Mouse (Mus musculus): ENCODE measurements at regions not wholly inside any gene's neighbourhood (a gene's known extent, or its start where the extent isn't known, plus 50 kb on each side); places are given as distances from the start of the nearest gene placed in this dataset.

DNA sequence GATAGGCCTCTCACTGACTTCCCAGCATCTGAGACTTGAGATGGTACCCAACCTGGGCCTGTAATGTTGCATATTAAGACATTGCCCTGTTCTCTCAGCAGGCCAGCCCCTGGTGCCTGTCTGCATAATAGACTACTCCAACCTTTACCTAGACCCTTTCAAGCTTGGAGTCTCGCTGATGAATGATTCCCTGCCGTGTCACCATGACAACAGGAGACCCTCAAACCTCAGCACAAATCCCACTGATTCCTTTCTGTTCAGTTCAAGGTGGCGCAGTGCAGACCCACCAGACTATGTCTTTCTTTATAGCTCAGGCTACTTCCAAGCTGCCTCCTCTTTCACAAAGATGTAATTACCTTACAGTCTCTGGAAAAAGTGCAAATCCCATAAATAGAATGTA is 172.0 kb downstream of the Dcdc2c start:
- Histone ChIP-seq H3K4me1 (no peaks in the 10 kb centered on the region), H3K9ac (no peak overlapping the region), H3K4me3 (replicated peaks) (no peak overlapping the region), H3K9me3 (no peaks in the 10 kb centered on the region), H3K36me3 (no peaks in the 10 kb centered on the region), H3K4me2 (no peak overlapping the region), H3K27me3 (replicated peaks) (no peaks in the 10 kb centered on the region), H3K27ac (no peak overlapping the region)
- ATAC-seq (ENCODE audit: insufficient read depth, low FRiP score, low read depth) = no peak
- WGBS = 77% methylated on average over 3 of the region's 3 CpGs

DNA sequence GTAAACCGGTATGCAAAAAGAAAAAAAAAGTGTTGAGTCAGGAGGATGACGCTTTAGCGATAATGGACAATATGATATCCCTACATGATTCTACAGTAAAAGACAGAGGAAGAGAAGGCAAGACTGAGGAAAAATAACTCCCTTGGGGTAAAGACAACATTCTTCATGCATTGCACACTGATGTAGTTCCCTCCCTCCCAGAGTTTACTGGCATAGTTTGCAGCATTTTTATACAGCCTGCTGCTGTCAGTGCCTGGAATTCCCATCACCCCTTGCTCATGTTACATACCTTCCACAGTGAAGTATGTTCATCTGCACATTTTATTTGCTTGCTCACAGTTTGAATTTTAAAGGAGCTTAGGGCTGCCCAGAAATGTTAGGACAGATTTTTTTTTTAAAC is 174.2 kb downstream of the Dcdc2c start:
- no peaks in the 10 kb centered on the region for H3K4me1 ChIP-seq
- no peak overlapping the region for H3K27ac ChIP-seq
- ATAC-seq (ENCODE audit: insufficient read depth, low FRiP score, low read depth) = no peak
- H3K4me2 ChIP-seq = no peak overlapping the region
- H3K36me3 ChIP-seq = no peaks in the 10 kb centered on the region
- 78% methylated on average over 3 of the region's 3 CpGs for WGBS
- no peak overlapping the region for H3K4me3 ChIP-seq (replicated peaks)
- no peak overlapping the region for H3K9ac ChIP-seq
- no peaks in the 10 kb centered on the region for H3K9me3 ChIP-seq
- H3K27me3 ChIP-seq (replicated peaks) = no peaks in the 10 kb centered on the region

DNA sequence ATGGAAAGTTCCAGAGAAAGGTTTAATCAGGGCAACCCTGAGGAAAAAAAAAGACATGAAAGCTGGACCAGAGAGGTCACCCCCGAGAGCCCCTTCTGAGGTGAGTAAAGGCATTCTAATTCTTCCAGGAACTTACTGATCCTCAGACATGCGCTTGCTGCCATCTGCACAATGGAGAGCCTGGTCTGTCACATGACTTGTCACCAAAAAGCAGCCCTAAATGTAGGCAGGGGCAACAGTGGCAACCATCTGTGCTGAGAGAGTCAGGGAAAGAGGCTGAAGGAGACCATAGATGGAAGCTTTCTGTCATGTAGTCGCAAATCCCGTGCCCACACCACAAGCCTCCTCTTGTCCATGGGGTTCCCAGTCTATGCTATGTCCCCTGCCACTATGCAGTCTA is 174.8 kb downstream of the Dcdc2c start:
- H3K4me1 ChIP-seq = no peaks in the 10 kb centered on the region

DNA sequence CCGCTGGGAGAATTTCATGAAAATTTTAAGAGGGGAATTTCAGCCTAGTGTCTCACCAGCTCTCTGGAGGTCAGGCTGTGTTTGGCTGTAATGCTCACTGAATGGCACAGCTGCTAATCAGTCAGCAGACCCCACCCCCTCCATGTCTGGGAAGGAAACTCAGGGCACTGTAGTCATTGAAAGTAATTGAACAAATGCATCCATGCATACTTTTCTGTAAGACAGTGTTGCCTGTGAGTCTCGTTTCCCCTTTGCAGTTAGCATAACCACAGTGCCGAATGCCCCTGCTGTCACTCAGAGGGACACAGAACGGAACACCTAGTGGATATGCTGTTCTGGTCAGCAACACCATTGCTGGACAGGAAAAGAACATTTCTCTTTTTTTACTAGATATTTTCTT is 175.4 kb downstream of the Dcdc2c start:
- H3K9ac ChIP-seq = no peak overlapping the region
- H3K36me3 ChIP-seq = no peaks in the 10 kb centered on the region
- H3K4me1 ChIP-seq = no peaks in the 10 kb centered on the region
- no peak overlapping the region for H3K4me2 ChIP-seq
- WGBS = 64% methylated on average over 4 of the region's 4 CpGs
- H3K9me3 ChIP-seq = no peaks in the 10 kb centered on the region
- no peak overlapping the region for H3K27ac ChIP-seq
- ATAC-seq (ENCODE audit: insufficient read depth, low FRiP score, low read depth) = no peak
- no peak overlapping the region for H3K4me3 ChIP-seq (replicated peaks)
- no peaks in the 10 kb centered on the region for H3K27me3 ChIP-seq (replicated peaks)

More for the DNA sequence above, 174.8 kb downstream of the Dcdc2c start:
- no peaks in the 10 kb centered on the region for H3K36me3 ChIP-seq
- 82% methylated on average over 4 of the region's 4 CpGs for WGBS
- no peak overlapping the region for H3K4me3 ChIP-seq (replicated peaks)
- no peak for ATAC-seq (ENCODE audit: insufficient read depth, low FRiP score, low read depth)
- no peaks in the 10 kb centered on the region for H3K27me3 ChIP-seq (replicated peaks)
- no peak overlapping the region for H3K9ac ChIP-seq
- H3K9me3 ChIP-seq = no peaks in the 10 kb centered on the region
- H3K27ac ChIP-seq = no peak overlapping the region
- no peak overlapping the region for H3K4me2 ChIP-seq

DNA sequence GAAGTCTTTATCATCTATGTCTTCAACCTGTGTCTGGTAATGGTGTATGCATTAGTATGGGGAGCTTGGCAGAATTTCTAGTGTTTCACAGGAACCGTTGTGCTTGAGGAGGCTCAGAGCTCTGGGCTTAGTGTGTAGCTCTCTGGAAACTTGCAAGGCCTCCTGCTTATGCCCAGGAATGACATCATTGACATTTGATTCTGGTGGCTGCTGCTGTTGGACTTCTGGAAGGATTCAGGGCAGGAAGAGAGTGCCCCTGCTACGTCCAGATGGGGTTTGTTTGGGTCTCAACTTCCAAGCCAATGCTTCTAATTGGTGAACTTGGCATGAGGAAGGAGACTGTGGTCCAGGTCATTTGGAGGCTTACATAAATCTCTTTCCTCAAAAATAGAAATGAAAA is 186.9 kb downstream of the Dcdc2c start:
- Histone ChIP-seq H3K9ac (no peak overlapping the region), H3K36me3 (no peaks in the 10 kb centered on the region), H3K27ac (0 out of 2 replicates have a peak overlapping the region, but pooled peaks have one; percentile 4), H3K4me1 (no peaks in the 10 kb centered on the region), H3K4me3 (replicated peaks) (no peak overlapping the region), H3K9me3 (no peaks in the 10 kb centered on the region), H3K4me2 (no peak overlapping the region), H3K27me3 (replicated peaks) (no peaks in the 10 kb centered on the region)
- no peak for ATAC-seq (ENCODE audit: insufficient read depth, low FRiP score, low read depth)
- WGBS = 36% methylated on average over 2 of the region's 2 CpGs

DNA sequence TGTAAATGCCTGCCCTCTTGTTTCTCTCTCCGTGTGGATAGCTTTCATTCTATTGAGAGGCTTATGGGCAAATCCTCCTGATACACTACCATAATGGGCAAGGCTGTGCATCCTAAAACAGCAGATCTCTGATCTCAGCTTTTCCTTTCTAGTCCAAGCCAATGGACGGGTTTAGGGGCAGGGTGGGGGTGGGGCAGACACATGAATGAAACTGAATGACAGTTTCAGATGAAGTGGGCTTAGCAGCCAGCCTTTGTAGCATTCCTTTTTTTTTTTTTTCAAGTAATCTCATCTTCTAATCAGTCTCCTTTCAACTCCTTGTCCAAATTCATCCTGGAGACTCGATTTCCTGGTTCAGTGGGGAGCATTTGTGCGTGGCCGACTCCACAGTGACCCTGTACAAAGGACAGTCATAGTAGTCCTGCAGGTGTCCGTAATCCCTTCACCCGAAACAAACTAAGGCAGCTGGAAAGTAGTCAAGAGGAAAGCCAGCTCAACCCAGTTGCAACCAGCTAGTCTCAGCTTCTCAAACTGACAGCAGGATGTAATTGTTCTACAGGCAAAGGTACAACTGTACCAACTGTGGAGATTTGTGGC is 193.4 kb downstream of the Dcdc2c start:
- no peak overlapping the region for H3K27ac ChIP-seq
- H3K36me3 ChIP-seq = no peaks in the 10 kb centered on the region
- H3K9ac ChIP-seq = no peak overlapping the region
- no peak overlapping the region for H3K4me2 ChIP-seq
- H3K4me3 ChIP-seq (replicated peaks) = no peak overlapping the region
- 56% methylated on average over 7 of the region's 7 CpGs for WGBS
- no peaks in the 10 kb centered on the region for H3K4me1 ChIP-seq
- no peaks in the 10 kb centered on the region for H3K9me3 ChIP-seq
- no peaks in the 10 kb centered on the region for H3K27me3 ChIP-seq (replicated peaks)
- ATAC-seq (ENCODE audit: insufficient read depth, low FRiP score, low read depth) = no peak

DNA sequence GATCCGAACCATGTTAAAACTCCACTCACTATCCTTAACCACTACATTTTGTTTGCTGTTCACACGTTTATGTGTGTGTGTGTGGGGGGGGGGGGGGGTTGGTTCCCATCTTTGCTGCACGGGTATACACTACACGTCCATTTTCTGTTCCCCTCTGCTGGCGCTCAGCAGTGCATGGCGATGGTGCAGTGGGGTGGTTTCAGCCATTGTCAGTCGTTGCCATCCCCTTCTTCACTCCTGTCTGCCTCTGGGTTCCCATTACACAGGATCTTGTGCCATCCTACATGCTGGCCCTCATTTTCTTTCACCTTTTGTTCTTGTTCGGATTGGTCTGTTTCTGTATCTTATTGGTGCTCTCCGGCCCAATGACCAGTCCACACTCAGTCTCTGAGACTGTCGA is 194.4 kb downstream of the Dcdc2c start:
- no peaks in the 10 kb centered on the region for H3K9me3 ChIP-seq
- no peak overlapping the region for H3K9ac ChIP-seq
- no peaks in the 10 kb centered on the region for H3K36me3 ChIP-seq
- peaks cover 2% of the 10 kb centered on the region; the same call in 1 of the 2 replicates for H3K4me1 ChIP-seq
- H3K27me3 ChIP-seq (replicated peaks) = no peaks in the 10 kb centered on the region
- 93% methylated on average over 10 of the region's 10 CpGs for WGBS
- H3K4me2 ChIP-seq = no peak overlapping the region
- no peak overlapping the region for H3K4me3 ChIP-seq (replicated peaks)
- no peak for ATAC-seq (ENCODE audit: insufficient read depth, low FRiP score, low read depth)
- no peak overlapping the region for H3K27ac ChIP-seq

DNA sequence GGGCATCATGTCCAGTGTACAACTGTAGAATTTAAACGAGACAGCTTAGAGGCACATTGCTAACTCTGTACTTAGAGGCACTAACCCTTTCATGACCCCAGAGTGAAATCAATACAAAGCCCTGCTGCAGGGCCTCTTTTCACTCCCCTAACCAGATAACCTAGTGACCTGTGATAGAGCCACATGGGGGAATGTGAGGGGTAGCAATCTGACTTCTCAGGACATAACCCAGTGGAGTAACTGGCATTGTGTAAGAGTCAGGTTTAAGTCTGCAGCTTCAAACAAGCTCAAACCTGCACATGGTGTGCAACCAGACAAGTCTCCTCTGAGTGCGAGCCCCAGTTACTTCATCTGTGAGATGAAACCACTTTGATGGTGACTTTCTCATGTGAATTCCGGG is 199.1 kb downstream of the Dcdc2c start:
- 40% methylated on average over 3 of the region's 3 CpGs for WGBS
- ATAC-seq (ENCODE audit: insufficient read depth, low FRiP score, low read depth) = 0 out of 2 replicates have a peak, but pooled peaks have one; percentile 18
- Histone ChIP-seq H3K9me3 (no peaks in the 10 kb centered on the region), H3K9ac (no peak overlapping the region), H3K36me3 (no peaks in the 10 kb centered on the region), H3K4me2 (no peak overlapping the region), H3K4me3 (replicated peaks) (no peak overlapping the region), H3K27me3 (replicated peaks) (no peaks in the 10 kb centered on the region), H3K27ac (no peak overlapping the region), H3K4me1 (peaks cover 3% of the 10 kb centered on the region; the same call in 1 of the 2 replicates)

DNA sequence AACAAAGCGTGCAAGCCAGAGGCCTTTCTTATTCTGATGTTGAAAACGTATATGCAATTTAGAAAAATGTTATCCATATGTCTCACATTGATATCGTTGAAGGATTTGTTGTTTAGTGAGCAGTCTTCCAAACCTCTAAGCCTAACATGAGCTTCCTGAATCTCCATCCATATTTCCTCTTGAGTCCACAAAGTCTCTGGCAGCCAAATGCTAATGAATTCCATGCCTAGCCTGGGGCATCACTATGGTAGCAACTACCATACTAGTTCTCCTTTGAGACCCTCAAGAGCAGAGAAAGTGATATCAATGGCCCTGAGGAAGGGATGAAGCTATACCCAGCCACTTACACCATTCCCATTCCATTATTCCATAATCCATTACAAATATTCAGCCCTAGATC is 199.6 kb downstream of the Dcdc2c start:
- H3K4me2 ChIP-seq = no peak overlapping the region
- ATAC-seq (ENCODE audit: insufficient read depth, low FRiP score, low read depth) = no peak
- no peaks in the 10 kb centered on the region for H3K27me3 ChIP-seq (replicated peaks)
- no peaks in the 10 kb centered on the region for H3K36me3 ChIP-seq
- peaks cover 3% of the 10 kb centered on the region; the same call in 1 of the 2 replicates for H3K4me1 ChIP-seq
- no peaks in the 10 kb centered on the region for H3K9me3 ChIP-seq
- no peak overlapping the region for H3K9ac ChIP-seq
- WGBS = 78% methylated on average over 3 of the region's 3 CpGs
- H3K27ac ChIP-seq = no peak overlapping the region
- no peak overlapping the region for H3K4me3 ChIP-seq (replicated peaks)

DNA sequence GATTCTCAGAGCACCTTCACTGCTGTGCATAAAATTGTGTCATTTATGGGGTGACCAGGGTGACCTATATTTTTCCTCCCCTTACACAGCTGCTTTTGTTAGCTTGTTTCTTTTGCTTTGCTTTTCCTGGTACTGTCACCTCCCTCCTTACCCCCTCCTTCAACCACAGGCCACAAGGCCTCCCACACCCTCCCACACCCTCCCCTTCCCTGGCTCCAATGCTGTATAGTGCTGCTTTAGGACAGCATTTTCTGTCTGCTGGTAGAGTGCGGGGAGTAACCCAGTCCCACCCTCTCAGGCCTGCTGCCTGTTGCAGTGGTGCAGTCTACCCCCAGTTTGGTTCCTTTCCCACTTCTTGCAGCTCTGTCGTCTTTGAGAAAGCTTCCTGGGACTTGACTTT is 209.5 kb downstream of the Dcdc2c start:
- H3K4me1 ChIP-seq = no peaks in the 10 kb centered on the region
- no peak overlapping the region for H3K9ac ChIP-seq
- H3K36me3 ChIP-seq = no peaks in the 10 kb centered on the region
- no peaks in the 10 kb centered on the region for H3K9me3 ChIP-seq
- H3K4me3 ChIP-seq (replicated peaks) = no peak overlapping the region
- ATAC-seq (ENCODE audit: insufficient read depth, low FRiP score, low read depth) = no peak
- no peak overlapping the region for H3K27ac ChIP-seq
- H3K27me3 ChIP-seq (replicated peaks) = no peaks in the 10 kb centered on the region
- H3K4me2 ChIP-seq = no peak overlapping the region
- WGBS = 67% methylated on average over 2 of the region's 2 CpGs

DNA sequence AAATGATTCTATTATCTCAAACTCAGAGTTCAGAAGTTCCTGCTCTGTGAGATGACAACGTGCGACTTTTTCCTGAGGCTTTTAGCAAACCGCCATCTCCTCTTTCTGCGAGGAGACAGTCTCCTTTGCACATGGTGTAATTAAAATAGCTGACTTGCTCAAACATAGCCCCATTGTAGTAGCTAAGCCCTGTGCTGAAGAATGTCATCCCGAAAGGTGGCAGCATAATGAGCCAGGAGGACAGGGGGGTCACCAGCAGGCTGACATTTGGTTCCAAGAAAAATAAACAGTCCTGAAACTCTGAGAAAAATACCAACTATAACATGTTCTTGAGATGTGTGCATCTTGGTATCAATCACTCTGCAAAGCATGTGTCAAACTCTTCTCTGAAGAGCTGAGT is 219.6 kb downstream of the Dcdc2c start:
- H3K4me1 ChIP-seq = no peaks in the 10 kb centered on the region
- H3K27me3 ChIP-seq (replicated peaks) = no peaks in the 10 kb centered on the region
- H3K9me3 ChIP-seq = no peaks in the 10 kb centered on the region
- 17% methylated on average over 5 of the region's 5 CpGs for WGBS
- H3K9ac ChIP-seq = no peak overlapping the region
- H3K27ac ChIP-seq = no peak overlapping the region
- no peak overlapping the region for H3K4me2 ChIP-seq
- no peak overlapping the region for H3K4me3 ChIP-seq (replicated peaks)
- ATAC-seq (ENCODE audit: insufficient read depth, low FRiP score, low read depth) = no peak
- H3K36me3 ChIP-seq = no peaks in the 10 kb centered on the region

DNA sequence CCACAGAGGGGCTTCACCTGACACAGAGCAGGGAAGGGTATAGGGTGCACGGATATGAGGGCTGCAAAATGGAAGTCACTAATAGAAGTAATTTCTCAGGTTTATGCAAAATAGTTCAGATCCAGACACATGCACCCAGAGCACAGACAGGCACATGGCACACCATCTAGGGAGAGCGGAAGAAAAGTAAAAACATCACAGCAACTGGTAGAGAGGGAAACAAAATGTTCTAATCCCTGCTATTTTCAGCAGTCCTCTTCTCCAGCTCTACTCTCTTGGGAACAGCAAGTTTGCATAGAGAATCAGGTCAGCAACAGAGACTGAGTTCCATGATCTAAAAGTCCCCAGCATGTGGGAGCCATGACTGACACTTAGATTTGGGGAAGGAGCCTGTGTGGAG is 220.4 kb downstream of the Dcdc2c start:
- Histone ChIP-seq H3K4me1 (no peaks in the 10 kb centered on the region), H3K36me3 (no peaks in the 10 kb centered on the region), H3K4me2 (no peak overlapping the region), H3K9ac (no peak overlapping the region), H3K9me3 (no peaks in the 10 kb centered on the region), H3K27me3 (replicated peaks) (no peaks in the 10 kb centered on the region), H3K27ac (no peak overlapping the region), H3K4me3 (replicated peaks) (no peak overlapping the region)
- WGBS = 73% methylated on average over 2 of the region's 2 CpGs
- ATAC-seq (ENCODE audit: insufficient read depth, low FRiP score, low read depth) = no peak

DNA sequence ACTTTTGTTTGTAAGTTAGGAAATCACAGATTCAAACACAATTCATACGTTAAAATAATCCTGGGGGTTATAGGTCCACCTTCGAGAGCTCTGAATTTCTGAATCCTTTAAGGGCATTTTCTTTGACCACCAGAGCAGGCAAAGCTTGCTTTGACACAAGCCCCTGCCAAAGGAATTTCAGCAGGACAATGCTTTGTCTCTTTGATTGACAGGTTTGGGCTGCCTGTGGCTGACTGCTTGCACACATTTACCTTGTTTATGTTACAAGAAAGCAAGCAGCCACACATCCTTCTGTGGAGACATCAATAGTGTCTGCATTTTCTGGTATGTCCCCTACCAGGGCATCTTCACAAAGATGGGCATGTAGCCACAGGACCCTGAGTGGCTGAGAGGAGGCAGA is 228.5 kb downstream of the Dcdc2c start:
- H3K4me1 ChIP-seq = no peaks in the 10 kb centered on the region
- no peak overlapping the region for H3K27ac ChIP-seq
- 50% methylated on average over 2 of the region's 2 CpGs for WGBS
- H3K4me3 ChIP-seq (replicated peaks) = no peak overlapping the region
- no peaks in the 10 kb centered on the region for H3K9me3 ChIP-seq
- ATAC-seq (ENCODE audit: insufficient read depth, low FRiP score, low read depth) = no peak
- no peak overlapping the region for H3K9ac ChIP-seq
- no peak overlapping the region for H3K4me2 ChIP-seq
- no peaks in the 10 kb centered on the region for H3K27me3 ChIP-seq (replicated peaks)
- H3K36me3 ChIP-seq = no peaks in the 10 kb centered on the region

Data from stomach, embryonic 15.5 days (tissue).